In genomic region chr8:123410049-123410587, GRCm38 (mm10) we compare ENCODE assay signal across 10 mouse cellular contexts. TPM values are rescaled to one million over a fixed set of nuclear protein-coding genes. Genes with fewer than 3 reads are reported as not detected.
DNase-seq lines count a peak whose midpoint lies in the region; ATAC-seq and TF ChIP-seq lines count a peak whose summit lies in the region.
"Had no signal": no experiment of that assay in that cellular context is flagged by ENCODE, and none has a peak within 500 bp of the region (broad histone marks: within the 10 kb centered on the region; RNA-seq: fewer than 3 reads in every experiment).

No protein-coding gene starts in this region.

- no peak overlapping the region for H3K4me3 ChIP-seq in lung, adult 2 months (replicated peaks; ENCODE audit: extremely low read depth, low read depth, low read length)
- no peak overlapping the region for H3K4me3 ChIP-seq in embryonic fibroblast, embryonic 13.5 days (ENCODE audit: insufficient read depth, low read length)
- peak overlapping the region; percentile 79 for H3K4me3 ChIP-seq in neural tube, embryonic 12.5 days

- no peaks in the 10 kb centered on the region for H3K9me3 ChIP-seq in neural tube, embryonic 12.5 days

- peak overlapping the region; percentile 95 for H3K9ac ChIP-seq in neural tube, embryonic 12.5 days

- no peak; the same call in 1 of the 2 replicates for ATAC-seq in neural tube, embryonic 12.5 days (ENCODE audit: low FRiP score, low read depth)

- H3K4me1 ChIP-seq in lung, adult 2 months (ENCODE audit: control insufficient read depth, insufficient read depth, low read length), result no peaks in the 10 kb centered on the region
- H3K4me1 ChIP-seq in embryonic fibroblast, embryonic 13.5 days (ENCODE audit: control insufficient read depth, insufficient read depth, low read length), result peaks cover 15% of the 10 kb centered on the region
- peaks cover 23% of the 10 kb centered on the region for H3K4me1 ChIP-seq in neural tube, embryonic 12.5 days

- TF ChIP-seq POLR2A in lung, adult 2 months (IDR thresholded peaks at IDR 0.05; ENCODE audit: borderline replicate concordance, extremely low read depth, low read depth, low read length), result no peak
- TF ChIP-seq POLR2A in embryonic fibroblast, embryonic 13.5 days (IDR thresholded peaks at IDR 0.05; ENCODE audit: low read depth, low read length), result no peak

- intact Hi-C loops in heart, postnatal 25 days (cut with DNase I), result no loop called here

- peak overlapping the region; percentile 69 for H3K4me2 ChIP-seq in neural tube, embryonic 12.5 days (replicated peaks)

- H3K27ac ChIP-seq in embryonic fibroblast, embryonic 13.5 days (ENCODE audit: insufficient read depth, low read length), result 0 out of 2 replicates have a peak overlapping the region, but pooled peaks have one; percentile 3
- H3K27ac ChIP-seq in neural tube, embryonic 12.5 days, result peak overlapping the region; percentile 93

- DNase-seq in lung, postnatal 10 days, result peak; percentile 36
- no peak for DNase-seq in lung, adult 2 months
- DNase-seq in adrenal gland, postnatal 10 days, result peak; percentile 63
- peak; percentile 54 for DNase-seq in heart, postnatal 25 days (ENCODE audit: low spot score)
- DNase-seq in ovary, postnatal 14 days (ENCODE audit: low spot score), result no peak
- no peak for DNase-seq in c-Kit-positive CD71-positive TER-119-positive erythroid progenitor cells, embryonic 14.5 days (ENCODE audit: low spot score)

- no peak for TF ChIP-seq CTCF in lung, adult 2 months (IDR thresholded peaks at IDR 0.05; ENCODE audit: insufficient read depth, low read length)
- TF ChIP-seq CTCF in embryonic fibroblast, embryonic 13.5 days (IDR thresholded peaks at IDR 0.05; ENCODE audit: borderline replicate concordance, insufficient read depth, low read length), result no peak

- 0 out of 2 replicates have a peak, but pooled peaks cover 7% of the 10 kb centered on the region for H3K27me3 ChIP-seq in neural tube, embryonic 12.5 days (replicated peaks)

- no peaks in the 10 kb centered on the region for H3K36me3 ChIP-seq in neural tube, embryonic 12.5 days

- 59% methylated on average over 8 of the region's 8 CpGs for WGBS in lung, adult 2 months
- 39% methylated on average over 8 of the region's 8 CpGs for WGBS in neural tube, embryonic 12.5 days

RNA-seq across cellular contexts. Expression of gene Tubb3, which starts 1.1 kb away (rescaled TPM):
- polyA plus RNA-seq in lung, adult 2 months (2012; rRNA removed), result 1.2 and 1.4 TPM in 2 replicates
- 10 to 100 TPM; 29.3 to 74.9 TPM for total RNA-seq in adrenal gland, postnatal 10 days (2021)
- 25.5 and 32.0 TPM in 2 replicates for polyA plus RNA-seq in embryonic fibroblast, embryonic 13.5 days (2011; ENCODE audit: insufficient read length, low read depth, missing spikeins)
- total RNA-seq in heart, postnatal 25 days (2021), result under 1 TPM; 0.25 to 0.34 TPM
- 1,217 and 1,244 TPM in 2 replicates for polyA plus RNA-seq in neural tube, embryonic 12.5 days (2016; fragmentation: Nextera tagmentation; extraction: Ambion mirVana)

RNA-seq across cellular contexts. Expression of gene Mc1r, which starts 3.2 kb away (rescaled TPM):
- not detected in 2 replicates for polyA plus RNA-seq in lung, adult 2 months (2012; rRNA removed)
- total RNA-seq in adrenal gland, postnatal 10 days (2021), result not detected
- not detected in 2 replicates for polyA plus RNA-seq in embryonic fibroblast, embryonic 13.5 days (2011; ENCODE audit: insufficient read length, low read depth, missing spikeins)
- not detected for total RNA-seq in heart, postnatal 25 days (2021)
- 0.10 and 0.18 TPM in 2 replicates for polyA plus RNA-seq in neural tube, embryonic 12.5 days (2016; fragmentation: Nextera tagmentation; extraction: Ambion mirVana)
- total RNA-seq: common myeloid progenitor, adult 5-6 weeks had no signal
- polyA plus RNA-seq: limb, embryonic 11.5 days had no signal

RNA-seq across cellular contexts. Expression of gene Def8, which starts 13.2 kb away (rescaled TPM):
- 23.0 and 30.9 TPM in 2 replicates for polyA plus RNA-seq in lung, adult 2 months (2012; rRNA removed)
- 10 to 100 TPM; 33.2 to 40.3 TPM for total RNA-seq in adrenal gland, postnatal 10 days (2021)
- 33.5 and 36.4 TPM in 2 replicates for polyA plus RNA-seq in embryonic fibroblast, embryonic 13.5 days (2011; ENCODE audit: insufficient read length, low read depth, missing spikeins)
- 10 to 100 TPM; 56.9 to 59.6 TPM for total RNA-seq in heart, postnatal 25 days (2021)
- 43.2 and 45.1 TPM in 2 replicates for polyA plus RNA-seq in neural tube, embryonic 12.5 days (2016; fragmentation: Nextera tagmentation; extraction: Ambion mirVana)

RNA-seq across cellular contexts. Expression of gene Tcf25, which starts 36.6 kb away (rescaled TPM):
- 150 and 188 TPM in 2 replicates for polyA plus RNA-seq in lung, adult 2 months (2012; rRNA removed)
- total RNA-seq in adrenal gland, postnatal 10 days (2021), result 100 to 1,000 TPM; 177 TPM
- polyA plus RNA-seq in embryonic fibroblast, embryonic 13.5 days (2011; ENCODE audit: insufficient read length, low read depth, missing spikeins), result 512 and 557 TPM in 2 replicates
- 100 to 1,000 TPM; 113 to 157 TPM for total RNA-seq in heart, postnatal 25 days (2021)
- polyA plus RNA-seq in neural tube, embryonic 12.5 days (2016; fragmentation: Nextera tagmentation; extraction: Ambion mirVana), result 225 and 278 TPM in 2 replicates

Comparison
In these comparisons a context has a peak if more than half of its experiments do, and no peak if none do; other contexts are left out.
1. DNase-seq: peak in lung, postnatal 10 days (single experiment), adrenal gland, postnatal 10 days (single experiment) and heart, postnatal 25 days (single experiment); none in lung, adult 2 months (single experiment), ovary, postnatal 14 days (single experiment) and c-Kit-positive CD71-positive TER-119-positive erythroid progenitor cells, embryonic 14.5 days (single experiment).
2. RNA of gene Tubb3, which starts 1.1 kb away (polyA plus RNA-seq): 1,217 to 1,244 TPM in neural tube, embryonic 12.5 days; 25.5 to 32.0 TPM in embryonic fibroblast, embryonic 13.5 days and 1.2 to 1.4 TPM in lung, adult 2 months; every median in the first group is over 10 times any median in the second.